Mouse (Mus musculus): ENCODE results near the gene Jph4.

The Jph4 gene

DNA sequence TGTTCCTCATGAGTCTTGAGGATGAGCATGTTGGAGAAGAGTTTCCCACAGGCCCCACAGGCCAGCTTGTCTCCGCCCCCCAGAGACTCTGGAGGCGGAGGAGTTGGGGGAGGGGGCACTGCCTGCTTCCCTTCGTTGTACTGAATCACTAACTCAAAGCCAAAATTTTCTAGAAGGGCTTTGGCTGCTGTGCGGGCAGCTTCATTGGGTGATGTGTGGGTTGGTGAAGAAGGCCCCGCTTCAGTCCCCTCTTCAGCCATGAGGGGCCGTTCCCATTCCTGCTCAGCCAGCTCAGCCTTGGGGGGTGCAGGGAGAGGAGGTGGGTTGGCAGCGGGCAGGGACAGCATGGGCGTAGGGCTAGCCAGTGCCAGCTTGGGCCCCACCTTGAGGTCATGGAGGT is 50.7 kb downstream of the Jph4 start:
- in situ Hi-C loops (cut with MboI; ENCODE audit: low sequenced_read_pairs), result no loop called here

DNA sequence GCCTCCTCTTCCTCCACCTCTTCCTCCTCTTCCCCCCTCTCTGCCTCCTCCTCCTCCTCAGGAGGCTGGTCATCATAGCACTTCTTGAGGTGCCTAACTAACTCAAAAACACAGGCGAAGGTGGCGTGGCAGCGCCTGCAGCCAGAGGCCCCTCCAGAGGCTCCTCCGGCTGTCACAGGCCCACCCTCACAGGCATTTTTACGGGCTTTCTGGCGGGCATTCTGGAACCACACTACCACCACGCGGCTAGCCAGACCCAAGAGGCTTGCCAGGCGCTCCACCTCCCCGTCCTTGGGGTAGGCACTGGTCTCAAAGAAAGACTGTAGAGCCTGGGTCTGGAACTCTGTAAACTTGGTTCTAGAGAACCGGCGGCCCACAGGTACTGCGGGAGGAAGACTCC is 51.3 kb downstream of the Jph4 start:
- in situ Hi-C loops (cut with MboI; ENCODE audit: low sequenced_read_pairs), result no loop called here

GRCm38 (mm10) chr14:55064481-55065370 is 52.0 kb downstream of the Jph4 start:
- in situ Hi-C loops (cut with MboI; ENCODE audit: low sequenced_read_pairs), result no loop called here

DNA sequence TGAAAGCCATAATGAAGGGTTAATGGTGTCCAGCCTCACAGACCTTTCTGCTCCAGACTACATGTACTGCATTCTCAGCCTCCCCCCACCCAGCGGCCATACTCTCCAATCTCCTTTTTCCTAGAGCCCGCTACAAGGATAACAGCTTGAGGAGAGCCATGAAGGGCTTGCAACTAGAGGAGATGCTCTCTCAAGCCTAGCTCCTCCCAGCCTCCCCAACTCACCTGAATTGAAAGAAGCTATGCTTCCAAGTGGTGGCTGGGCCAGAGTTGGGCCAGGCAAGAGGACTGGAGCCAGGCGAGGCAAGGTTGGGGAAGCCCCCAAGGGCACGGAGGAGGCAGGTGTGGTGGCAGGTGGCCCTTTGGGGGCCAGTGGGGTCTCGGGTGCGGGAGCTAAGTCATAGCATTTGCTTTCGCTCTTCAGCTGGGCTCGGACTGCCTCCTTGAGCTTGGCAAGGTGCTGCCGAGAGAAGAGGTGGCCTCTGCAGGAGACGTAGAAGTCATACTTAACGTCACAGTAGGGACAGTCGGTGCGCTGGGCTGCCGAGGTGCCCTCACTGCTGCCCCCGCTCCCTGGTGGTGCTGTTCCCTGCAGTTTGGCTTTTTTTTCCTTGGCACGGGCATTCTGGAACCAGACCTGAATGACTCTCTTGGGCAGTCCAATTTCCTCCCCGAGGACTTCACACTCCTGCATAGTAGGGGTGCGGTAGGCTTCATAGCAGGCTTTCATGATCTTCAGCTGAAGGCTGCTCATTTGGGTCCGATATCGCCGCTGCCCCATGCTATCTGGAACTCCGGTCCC is 53.0 kb downstream of the Jph4 start:
- in situ Hi-C loops (cut with MboI; ENCODE audit: low sequenced_read_pairs), result no loop called here

GRCm38 (mm10) chr14:55063117-55063516 is 53.6 kb downstream of the Jph4 start:
- in situ Hi-C loops (cut with MboI; ENCODE audit: low sequenced_read_pairs), result no loop called here

GRCm38 (mm10) chr14:55062626-55063025 is 54.1 kb downstream of the Jph4 start:
- in situ Hi-C loops (cut with MboI; ENCODE audit: low sequenced_read_pairs), result no loop called here

DNA sequence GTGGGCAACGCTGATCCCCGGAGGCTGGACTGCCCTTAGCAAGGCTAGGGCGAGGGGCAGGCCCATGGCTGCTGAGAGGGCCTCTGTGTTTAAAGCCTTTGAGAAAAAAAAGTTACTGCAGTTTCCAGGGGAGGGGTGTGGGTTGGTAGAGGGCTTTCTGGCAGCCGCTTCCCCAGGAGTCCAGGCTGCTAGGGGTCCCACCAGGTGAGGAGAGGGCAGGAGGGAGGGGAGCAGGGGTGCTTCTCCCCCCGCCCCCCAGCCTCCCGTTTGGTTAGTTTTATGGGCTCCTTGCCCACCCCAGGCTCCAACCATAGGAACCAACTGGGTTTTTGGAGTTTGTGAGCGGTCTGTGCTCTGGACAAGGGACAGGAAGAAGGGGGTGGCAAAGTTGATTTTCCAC is 54.9 kb downstream of the Jph4 start:
- in situ Hi-C loops (cut with MboI; ENCODE audit: low sequenced_read_pairs), result no loop called here

GRCm38 (mm10) chr14:55059931-55060330 is 56.8 kb downstream of the Jph4 start:
- in situ Hi-C loops (cut with MboI; ENCODE audit: low sequenced_read_pairs), result no loop called here

GRCm38 (mm10) chr14:55059009-55059408 is 57.7 kb downstream of the Jph4 start:
- in situ Hi-C loops (cut with MboI; ENCODE audit: low sequenced_read_pairs), result no loop called here

Data from CH12F3 (cell line).